Mouse (Mus musculus): ENCODE data around the gene Cnst. TPM values are rescaled to one million over a fixed set of nuclear protein-coding genes. Genes with fewer than 3 reads are reported as not detected.
A peak's percentile ranks its signal among the peaks of the same experiment; 100 is the strongest.

The Cnst gene
- polyA plus RNA-seq, 1 experiment = 10.3 TPM

DNA sequence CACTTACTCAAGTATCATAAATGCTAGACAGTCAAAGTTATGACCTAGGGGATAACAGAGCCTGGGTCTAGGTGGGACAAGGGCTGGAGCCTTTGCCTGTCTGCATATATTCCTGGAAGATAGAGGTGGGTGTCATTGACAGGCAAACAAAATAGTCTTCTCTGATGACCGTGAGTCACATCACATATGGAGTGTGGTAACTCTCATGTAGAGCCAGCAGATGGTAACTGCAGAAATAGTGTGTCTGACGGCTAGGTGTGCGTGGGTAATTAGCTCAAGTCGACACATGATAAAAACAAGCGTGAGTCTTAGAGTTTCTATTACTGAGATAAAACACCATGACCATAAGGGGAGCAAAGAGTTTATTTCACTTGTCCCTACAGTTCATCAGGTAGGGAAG, 116.9 kb downstream of the Cnst start:
- Histone ChIP-seq H3K27ac (ENCODE audit: control insufficient read depth, insufficient read depth, low read depth, low read length) (no peak overlapping the region), H3K36me3 (ENCODE audit: control insufficient read depth, insufficient read depth, low read length) (no peaks in the 10 kb centered on the region), H3K4me3 (ENCODE audit: control insufficient read depth, low read depth, low read length) (no peak overlapping the region), H3K27me3 (ENCODE audit: control insufficient read depth, insufficient read depth, low read length) (no peaks in the 10 kb centered on the region), H3K4me1 (ENCODE audit: control insufficient read depth, insufficient read depth, low read length) (peaks cover 2% of the 10 kb centered on the region; the same call in 1 of the 2 replicates)
- TF ChIP-seq CTCF (IDR thresholded peaks at IDR 0.05; ENCODE audit: control insufficient read depth, insufficient read depth, insufficient replicate concordance, low read depth, low read length) (no peak), POLR2A (IDR thresholded peaks at IDR 0.05; ENCODE audit: control insufficient read depth, low read depth, low read length) (no peak)

GRCm38 (mm10) chr1:179664309-179664930, 118.2 kb downstream of the Cnst start:
- Histone ChIP-seq H3K4me3 (ENCODE audit: control insufficient read depth, low read depth, low read length) (no peak overlapping the region), H3K36me3 (ENCODE audit: control insufficient read depth, insufficient read depth, low read length) (no peaks in the 10 kb centered on the region), H3K27ac (ENCODE audit: control insufficient read depth, insufficient read depth, low read depth, low read length) (no peak overlapping the region), H3K27me3 (ENCODE audit: control insufficient read depth, insufficient read depth, low read length) (no peaks in the 10 kb centered on the region), H3K4me1 (ENCODE audit: control insufficient read depth, insufficient read depth, low read length) (peaks cover 7% of the 10 kb centered on the region)
- TF ChIP-seq CTCF (IDR thresholded peaks at IDR 0.05; ENCODE audit: control insufficient read depth, insufficient read depth, insufficient replicate concordance, low read depth, low read length) = no peak
- TF ChIP-seq POLR2A (IDR thresholded peaks at IDR 0.05; ENCODE audit: control insufficient read depth, low read depth, low read length) = no peak

DNA sequence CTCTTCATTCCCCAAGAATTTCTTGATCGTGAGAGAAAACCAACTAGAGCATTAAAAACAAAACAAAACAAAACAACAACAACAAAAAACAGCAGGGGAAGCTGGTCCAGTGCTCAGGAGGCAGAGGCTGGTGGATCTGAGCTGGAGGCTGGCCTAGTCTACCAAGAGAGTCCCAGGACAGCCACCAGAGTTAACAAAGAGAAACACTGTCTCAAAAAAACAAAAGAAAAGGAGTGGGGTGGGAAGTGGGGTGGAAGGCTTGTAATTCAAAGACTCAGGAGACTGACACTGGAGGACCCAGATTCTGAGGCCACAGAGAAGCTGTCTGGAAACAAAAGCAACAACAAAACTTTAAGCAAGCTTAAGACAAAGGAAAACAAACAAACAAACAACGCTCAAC, 120.8 kb downstream of the Cnst start:
- Histone ChIP-seq H3K4me1 (ENCODE audit: control insufficient read depth, insufficient read depth, low read length) (peaks cover 7% of the 10 kb centered on the region), H3K27ac (ENCODE audit: control insufficient read depth, insufficient read depth, low read depth, low read length) (peak overlapping the region; percentile 10), H3K4me3 (ENCODE audit: control insufficient read depth, low read depth, low read length) (no peak overlapping the region; the same call in 1 of the 2 replicates), H3K27me3 (ENCODE audit: control insufficient read depth, insufficient read depth, low read length) (no peaks in the 10 kb centered on the region), H3K36me3 (ENCODE audit: control insufficient read depth, insufficient read depth, low read length) (no peaks in the 10 kb centered on the region)
- TF ChIP-seq POLR2A (IDR thresholded peaks at IDR 0.05; ENCODE audit: control insufficient read depth, low read depth, low read length) (no peak), CTCF (IDR thresholded peaks at IDR 0.05; ENCODE audit: control insufficient read depth, insufficient read depth, insufficient replicate concordance, low read depth, low read length) (no peak)

GRCm38 (mm10) chr1:179667450-179667849, 121.3 kb downstream of the Cnst start:
- H3K4me3 ChIP-seq (ENCODE audit: control insufficient read depth, low read depth, low read length) = peak overlapping the region; percentile 93
- H3K36me3 ChIP-seq (ENCODE audit: control insufficient read depth, insufficient read depth, low read length) = no peaks in the 10 kb centered on the region
- no peak for TF ChIP-seq POLR2A (IDR thresholded peaks at IDR 0.05; ENCODE audit: control insufficient read depth, low read depth, low read length)
- no peak for TF ChIP-seq CTCF (IDR thresholded peaks at IDR 0.05; ENCODE audit: control insufficient read depth, insufficient read depth, insufficient replicate concordance, low read depth, low read length)
- peaks cover 7% of the 10 kb centered on the region for H3K4me1 ChIP-seq (ENCODE audit: control insufficient read depth, insufficient read depth, low read length)
- peak overlapping the region; percentile 95 for H3K27ac ChIP-seq (ENCODE audit: control insufficient read depth, insufficient read depth, low read depth, low read length)
- no peaks in the 10 kb centered on the region for H3K27me3 ChIP-seq (ENCODE audit: control insufficient read depth, insufficient read depth, low read length)

DNA sequence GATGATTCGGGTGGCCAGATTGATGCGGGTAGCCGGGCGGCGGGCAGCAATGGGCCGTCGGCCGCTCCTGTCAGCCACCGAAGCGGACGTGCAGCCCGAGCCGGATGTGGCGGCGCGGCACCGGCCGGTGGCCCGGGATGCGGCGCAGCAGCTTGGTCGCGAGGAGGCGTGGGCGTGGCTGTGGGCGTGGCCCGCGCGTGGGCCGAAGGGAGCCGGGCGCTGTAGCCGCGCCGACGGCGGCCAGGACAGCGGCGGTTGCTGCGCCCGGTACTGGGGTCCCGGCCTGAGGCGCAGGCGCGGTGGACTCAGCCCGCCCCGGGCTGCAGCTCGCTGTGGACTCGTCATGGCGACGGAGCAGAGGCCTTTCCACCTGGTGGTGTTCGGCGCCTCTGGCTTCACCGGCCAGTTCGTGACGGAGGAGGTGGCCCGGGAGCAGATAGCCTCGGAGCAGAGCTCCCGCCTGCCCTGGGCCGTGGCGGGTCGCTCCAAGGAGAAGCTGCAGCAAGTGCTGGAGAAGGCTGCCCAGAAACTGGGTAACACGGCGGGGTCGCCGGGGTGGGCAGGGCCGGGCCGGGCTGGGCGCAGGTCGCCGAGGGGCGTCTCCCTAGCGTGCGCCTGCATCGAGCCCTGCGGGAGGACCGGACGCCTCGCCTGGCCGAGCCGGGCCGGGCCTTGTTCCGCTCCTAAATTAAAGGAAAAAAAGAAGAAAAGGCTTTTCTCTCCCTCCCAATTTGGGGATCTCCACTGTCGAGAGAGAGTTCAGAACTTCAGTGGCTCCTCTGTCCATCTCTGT, 122.0 kb downstream of the Cnst start, which contains the start of gene Sccpdh:
TSS of gene Sccpdh (plus strand) at position 198 of the 793 bp plus-strand sequence.
- Histone ChIP-seq H3K36me3 (ENCODE audit: control insufficient read depth, insufficient read depth, low read length) (no peaks in the 10 kb centered on the region), H3K27ac (ENCODE audit: control insufficient read depth, insufficient read depth, low read depth, low read length) (peak within 1 kb of the TSS; percentile 95), H3K4me1 (ENCODE audit: control insufficient read depth, insufficient read depth, low read length) (peaks cover 7% of the 10 kb centered on the region), H3K4me3 (ENCODE audit: control insufficient read depth, low read depth, low read length) (peak within 1 kb of the TSS; percentile 93), H3K27me3 (ENCODE audit: control insufficient read depth, insufficient read depth, low read length) (no peaks in the 10 kb centered on the region)
- no peak for TF ChIP-seq CTCF (IDR thresholded peaks at IDR 0.05; ENCODE audit: control insufficient read depth, insufficient read depth, insufficient replicate concordance, low read depth, low read length)
- peak; percentile 84 for TF ChIP-seq POLR2A (IDR thresholded peaks at IDR 0.05; ENCODE audit: control insufficient read depth, low read depth, low read length)

- no peaks in the 10 kb centered on the region for H3K36me3 ChIP-seq (ENCODE audit: control insufficient read depth, insufficient read depth, low read length)
- H3K27ac ChIP-seq (ENCODE audit: control insufficient read depth, insufficient read depth, low read depth, low read length) = peak overlapping the region; percentile 95
- TF ChIP-seq POLR2A (IDR thresholded peaks at IDR 0.05; ENCODE audit: control insufficient read depth, low read depth, low read length) (no peak), CTCF (IDR thresholded peaks at IDR 0.05; ENCODE audit: control insufficient read depth, insufficient read depth, insufficient replicate concordance, low read depth, low read length) (no peak)
- peaks cover 7% of the 10 kb centered on the region for H3K4me1 ChIP-seq (ENCODE audit: control insufficient read depth, insufficient read depth, low read length)
- H3K4me3 ChIP-seq (ENCODE audit: control insufficient read depth, low read depth, low read length) = peak overlapping the region; percentile 93
- H3K27me3 ChIP-seq (ENCODE audit: control insufficient read depth, insufficient read depth, low read length) = no peaks in the 10 kb centered on the region
Observed at GRCm38 (mm10) chr1:179668836-179669537, 122.8 kb downstream of the Cnst start.

DNA sequence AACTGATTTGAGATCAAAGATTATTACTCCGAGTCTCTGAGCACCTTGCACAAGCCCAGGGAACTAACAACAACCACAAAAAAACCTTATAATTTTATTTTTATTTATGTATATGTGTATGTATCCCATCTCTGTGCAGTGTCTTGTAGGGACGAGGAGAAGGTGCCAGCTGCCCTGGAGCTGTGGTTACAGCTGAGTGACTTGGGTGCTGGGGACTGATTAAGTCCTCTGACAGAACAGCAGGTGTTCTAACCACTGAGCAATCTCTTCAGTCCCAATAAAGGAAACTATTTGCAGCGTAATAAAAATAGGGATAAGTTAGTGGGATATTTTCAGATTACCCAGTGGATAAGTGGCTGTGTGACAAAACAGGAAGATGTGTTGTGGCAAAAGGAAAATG, 128.2 kb downstream of the Cnst start:
- no peaks in the 10 kb centered on the region for H3K27me3 ChIP-seq (ENCODE audit: control insufficient read depth, insufficient read depth, low read length)
- no peak overlapping the region for H3K27ac ChIP-seq (ENCODE audit: control insufficient read depth, insufficient read depth, low read depth, low read length)
- no peaks in the 10 kb centered on the region; the same call in 1 of the 2 replicates for H3K36me3 ChIP-seq (ENCODE audit: control insufficient read depth, insufficient read depth, low read length)
- TF ChIP-seq CTCF (IDR thresholded peaks at IDR 0.05; ENCODE audit: control insufficient read depth, insufficient read depth, insufficient replicate concordance, low read depth, low read length) = no peak
- TF ChIP-seq POLR2A (IDR thresholded peaks at IDR 0.05; ENCODE audit: control insufficient read depth, low read depth, low read length) = no peak
- H3K4me1 ChIP-seq (ENCODE audit: control insufficient read depth, insufficient read depth, low read length) = no peaks in the 10 kb centered on the region
- no peak overlapping the region for H3K4me3 ChIP-seq (ENCODE audit: control insufficient read depth, low read depth, low read length)

Measured in testis, adult 2 months (tissue).